Mouse (Mus musculus) liver, embryonic 14.5 days (tissue): Measurements from ENCODE around the gene Prim2.

Source experiments
- CTCF ChIP-seq: IDR thresholded peaks from 2 replicates; pipeline ENCODE4 v1.5.1; 2016; ENCODE audit warnings: antibody characterized with exemption, low read depth, control low read depth
- EP300 ChIP-seq: IDR thresholded peaks from 2 replicates; pipeline ENCODE4 v1.6.1; 2016; ENCODE audit warnings: antibody characterized with exemption, low read depth

DNA sequence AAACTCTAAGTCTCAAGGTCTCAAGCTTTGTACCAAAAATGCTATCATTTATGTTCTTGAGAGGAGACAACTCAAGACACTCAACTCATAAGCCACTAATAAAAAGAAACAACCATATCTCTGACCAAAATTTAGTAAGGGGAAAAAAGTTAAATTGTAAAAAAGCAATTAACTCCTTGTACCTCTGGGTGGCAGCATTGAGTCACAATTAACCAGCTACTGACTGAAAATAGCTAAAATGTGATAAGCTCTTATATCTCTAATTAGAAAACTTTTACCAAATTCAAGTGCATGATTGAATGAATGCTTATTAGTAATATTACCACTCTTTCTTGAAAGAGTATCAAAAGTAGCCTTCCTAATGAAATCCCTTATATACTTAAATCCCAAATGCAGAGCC is 6.4 kb downstream of the Prim2 start:
- peak; percentile 55; the same call in 1 of the 2 replicates for TF ChIP-seq CTCF
- no peak for TF ChIP-seq EP300
